Mouse (Mus musculus) olfactory bulb, adult 2 months (tissue): ENCODE results near the gene Gtpbp6.

Experiments used
- CTCF ChIP-seq: fragments of 200-500 bp; IDR thresholded peaks from 2 replicates; pipeline ENCODE4 v1.5.1; 2012; ENCODE audit warnings: low read depth, mild to moderate bottlenecking, low read length, moderate library complexity; ENCODE audit not compliant: insufficient read depth
- POLR2A ChIP-seq: fragments of 200-500 bp; IDR thresholded peaks from 2 replicates; pipeline ENCODE4 v1.6.1; 2012; ENCODE audit warnings: mild to moderate bottlenecking, low read depth, low read length, moderate library complexity; ENCODE audit not compliant: insufficient read depth

- TF ChIP-seq POLR2A: no peak
- no peak for TF ChIP-seq CTCF
Measured at GRCm38 (mm10) chr5:110106901-110107564, 964 bp downstream of the Gtpbp6 start.
